Mouse (Mus musculus): ENCODE data around the gene Asap2.
A peak's percentile ranks its signal among the peaks of the same experiment; 100 is the strongest.
"Not testable (repeated sequence)": the region's sequence is repeated elsewhere in the genome, so short reads cannot be mapped to it uniquely, and the experiment has no call there.

Asap2 gene

GRCm38 (mm10) chr12:20990132-20990531, at the start of gene Asap2:
Gene Asap2 (plus strand): TSS chr12:20990459.
- peak; percentile 17 for DNase-seq

- DNase-seq, result not testable (repeated sequence)
These were observed 42.9 kb upstream of the Asap2 start for GRCm38 (mm10) chr12:20947051-20947997.

GRCm38 (mm10) chr12:20990579-20990978, 320 bp downstream of the Asap2 start:
- DNase-seq, result peak; percentile 0

GRCm38 (mm10) chr12:21030875-21031274, 40.6 kb downstream of the Asap2 start:
- not testable (repeated sequence) for DNase-seq

GRCm38 (mm10) chr12:21046716-21047115, 56.5 kb downstream of the Asap2 start:
- not testable (repeated sequence) for DNase-seq

GRCm38 (mm10) chr12:21075731-21076130, 85.5 kb downstream of the Asap2 start:
- peak; percentile 63 for DNase-seq

- DNase-seq, result not testable (repeated sequence)
These were observed 99.9 kb downstream of the Asap2 start for GRCm38 (mm10) chr12:21090168-21090567.

- not testable (repeated sequence) for DNase-seq
These were observed 102.2 kb downstream of the Asap2 start for GRCm38 (mm10) chr12:21092446-21092845.

- not testable (repeated sequence) for DNase-seq
These were observed 107.6 kb downstream of the Asap2 start for GRCm38 (mm10) chr12:21097806-21098325.

GRCm38 (mm10) chr12:21111116-21111475, 120.8 kb downstream of the Asap2 start:
- not testable (repeated sequence) for DNase-seq

GRCm38 (mm10) chr12:21111476-21112452, 121.5 kb downstream of the Asap2 start:
- peak; percentile 80 for DNase-seq

GRCm38 (mm10) chr12:21112453-21112857, 122.2 kb downstream of the Asap2 start:
- peak; percentile 73 for DNase-seq

GRCm38 (mm10) chr12:21119446-21119845, 129.2 kb downstream of the Asap2 start:
- DNase-seq, result peak; percentile 26

GRCm38 (mm10) chr12:21122818-21123217, 132.6 kb downstream of the Asap2 start:
- DNase-seq, result no peak

- DNase-seq, result no peak
These were observed 133.4 kb downstream of the Asap2 start for GRCm38 (mm10) chr12:21123647-21124046.

- DNase-seq, result peak; percentile 8
These were observed 135.6 kb downstream of the Asap2 start for GRCm38 (mm10) chr12:21125675-21126470.

- no peak for DNase-seq
These were observed 136.3 kb downstream of the Asap2 start for GRCm38 (mm10) chr12:21126516-21126915.

GRCm38 (mm10) chr12:21128930-21129869, 138.9 kb downstream of the Asap2 start:
- peak; percentile 29 for DNase-seq

GRCm38 (mm10) chr12:21130274-21130823, 140.1 kb downstream of the Asap2 start:
- no peak for DNase-seq

- DNase-seq, result peak; percentile 53
These were observed 142.3 kb downstream of the Asap2 start for GRCm38 (mm10) chr12:21132537-21132936.

Measured in cerebellum, adult 11 months (tissue).